Mouse (Mus musculus): ENCODE data around the gene Gal3st4. TPM values are rescaled to one million over a fixed set of nuclear protein-coding genes. Genes with fewer than 3 reads are reported as not detected.

Gene Gal3st4
- total RNA-seq, 2 experiments from 2014 or later = 0.36 to 0.47 TPM

- DNase-seq = no peak
- intact Hi-C loops (cut with DNase I) = loop anchor here (5.0 kb wide), 1 partner anchor 180 kb away; the partner anchor contains the start of gene Zfp157
Measured at GRCm38 (mm10) chr5:138262582-138263240, 9.9 kb downstream of the Gal3st4 start.

DNA sequence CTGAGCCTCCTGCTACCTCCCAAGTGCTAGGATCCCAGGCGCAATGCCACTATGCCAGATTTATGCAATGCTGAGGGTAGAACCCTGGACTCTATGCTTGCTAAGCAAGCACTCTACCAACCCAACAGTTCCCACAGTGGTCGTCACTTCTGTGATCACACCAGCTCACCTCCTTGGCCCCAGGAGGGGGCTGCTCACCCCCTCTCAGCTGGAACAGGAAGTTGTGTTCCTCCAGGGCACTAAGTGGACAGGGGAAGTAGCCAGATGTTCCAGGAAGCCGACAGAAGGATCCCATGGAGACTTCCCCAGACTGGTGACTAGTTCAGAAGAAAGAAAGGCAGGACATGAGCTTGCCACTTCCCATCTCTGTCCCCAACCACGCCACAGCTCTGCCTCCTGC, 10.6 kb downstream of the Gal3st4 start:
- DNase-seq = no peak
- intact Hi-C loops (cut with DNase I) = loop anchor here (5.0 kb wide), 1 partner anchor 180 kb away; the partner anchor contains the start of gene Zfp157

DNA sequence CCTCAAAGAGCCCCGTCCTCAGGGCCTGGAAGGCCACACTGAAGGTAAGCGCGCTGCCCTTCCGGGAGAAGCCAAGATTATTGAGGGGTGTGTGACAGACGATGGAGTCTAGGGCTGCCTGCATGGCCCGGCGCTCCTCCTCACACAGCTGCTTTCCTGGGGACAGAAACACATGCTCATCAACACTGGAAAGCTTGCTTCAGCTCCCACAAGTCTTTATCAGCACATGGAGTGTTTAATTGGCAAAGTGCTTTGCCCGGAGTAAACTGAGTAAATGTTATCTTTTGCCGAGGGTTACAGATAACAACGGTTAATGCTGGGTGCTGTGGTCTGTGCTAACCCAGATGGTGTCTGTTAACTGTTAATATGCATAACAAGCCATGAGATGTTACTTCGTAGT, 11.8 kb downstream of the Gal3st4 start:
- no peak for DNase-seq
- intact Hi-C loops (cut with DNase I) = loop anchor here (5.0 kb wide), 1 partner anchor 181 kb away; the partner anchor contains the start of gene Zfp157

DNA sequence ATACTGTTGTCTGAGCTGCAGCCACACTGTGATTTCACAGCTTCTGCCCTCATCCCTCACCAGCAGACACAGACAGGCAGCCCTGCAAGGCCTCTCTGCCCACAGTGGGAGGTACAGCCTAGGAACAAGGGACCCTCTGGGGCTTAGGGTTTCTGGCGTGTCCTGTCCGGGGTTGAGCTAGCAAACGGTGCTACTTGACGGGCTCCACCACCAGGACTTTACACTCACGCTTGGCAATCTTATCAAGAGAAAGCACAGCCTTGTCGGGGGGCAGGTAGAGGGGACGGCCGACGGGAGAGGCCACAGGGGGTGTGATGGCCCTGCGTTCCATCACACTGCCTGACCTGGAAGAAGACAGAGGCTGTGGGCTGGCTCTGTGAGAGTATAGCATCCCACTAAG, 12.6 kb downstream of the Gal3st4 start:
- no peak for DNase-seq
- intact Hi-C loops (cut with DNase I) = loop anchor here (5.0 kb wide), 1 partner anchor 182 kb away; the partner anchor contains the start of gene Zfp157

DNA sequence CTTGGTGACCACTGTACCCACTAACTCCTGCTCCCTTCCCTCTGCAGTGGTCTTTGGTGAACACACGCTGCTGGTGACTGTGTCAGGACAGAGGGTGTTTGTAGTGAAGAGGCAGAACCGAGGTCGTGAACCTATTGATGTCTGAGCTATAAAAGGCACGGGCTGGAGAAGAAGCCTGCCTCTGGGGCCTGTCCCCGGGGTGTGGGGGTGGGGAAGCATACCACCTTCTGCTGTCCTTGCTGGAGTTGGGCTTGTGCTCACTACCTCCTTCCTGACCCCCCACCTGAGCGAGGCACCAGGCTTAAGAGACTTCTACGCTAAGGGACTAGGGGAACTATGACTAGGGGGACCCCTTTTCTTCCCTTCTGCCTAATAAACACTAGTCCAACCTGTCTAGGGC, 13.6 kb downstream of the Gal3st4 start:
- no peak for DNase-seq
- intact Hi-C loops (cut with DNase I) = no loop called here

DNA sequence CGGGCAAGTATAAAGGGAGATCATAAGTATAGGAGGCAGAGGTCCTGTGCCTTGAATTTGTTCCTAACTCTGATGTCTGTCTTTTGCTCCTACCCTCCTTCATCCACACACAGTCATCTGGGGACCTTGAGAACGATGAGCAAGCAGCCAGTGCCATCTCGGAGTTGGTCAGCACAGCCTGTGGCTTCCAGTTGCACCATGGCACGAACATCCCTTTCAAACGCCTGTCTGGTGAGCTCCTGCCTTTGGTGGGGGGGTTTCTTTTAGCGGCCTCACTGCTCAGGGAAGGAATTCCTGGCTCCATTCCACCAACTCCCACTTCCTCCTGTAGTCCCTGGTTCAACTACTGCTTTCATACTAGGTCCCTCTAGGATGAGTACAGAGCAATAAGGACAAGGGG, 14.1 kb downstream of the Gal3st4 start:
- intact Hi-C loops (cut with DNase I) = no loop called here
- no peak for DNase-seq

DNA sequence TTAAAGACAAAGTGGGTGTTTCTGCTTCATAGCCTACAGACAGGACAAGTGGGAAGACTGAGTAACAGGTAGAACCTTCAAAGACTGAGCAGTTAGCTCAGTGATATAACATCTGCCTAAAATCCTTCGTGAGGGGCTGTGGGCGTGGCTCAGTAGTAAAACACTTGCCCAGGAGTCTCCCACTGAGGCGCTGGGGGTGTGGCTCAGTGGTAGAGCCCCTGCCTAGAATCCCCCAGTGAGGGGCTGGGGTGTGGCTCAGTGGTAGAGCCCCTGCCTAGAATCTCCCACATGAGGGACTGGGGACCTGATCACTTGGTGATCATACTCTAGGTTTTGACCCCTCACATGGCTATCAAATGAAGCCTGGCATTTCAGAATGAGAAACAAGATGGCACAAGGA, 14.6 kb downstream of the Gal3st4 start:
- intact Hi-C loops (cut with DNase I) = no loop called here

GRCm38 (mm10) chr5:138257585-138257978, 15.1 kb downstream of the Gal3st4 start:
- intact Hi-C loops (cut with DNase I) = no loop called here
- no peak for DNase-seq

More for the DNA sequence above, 14.6 kb downstream of the Gal3st4 start:
- DNase-seq = no peak

DNA sequence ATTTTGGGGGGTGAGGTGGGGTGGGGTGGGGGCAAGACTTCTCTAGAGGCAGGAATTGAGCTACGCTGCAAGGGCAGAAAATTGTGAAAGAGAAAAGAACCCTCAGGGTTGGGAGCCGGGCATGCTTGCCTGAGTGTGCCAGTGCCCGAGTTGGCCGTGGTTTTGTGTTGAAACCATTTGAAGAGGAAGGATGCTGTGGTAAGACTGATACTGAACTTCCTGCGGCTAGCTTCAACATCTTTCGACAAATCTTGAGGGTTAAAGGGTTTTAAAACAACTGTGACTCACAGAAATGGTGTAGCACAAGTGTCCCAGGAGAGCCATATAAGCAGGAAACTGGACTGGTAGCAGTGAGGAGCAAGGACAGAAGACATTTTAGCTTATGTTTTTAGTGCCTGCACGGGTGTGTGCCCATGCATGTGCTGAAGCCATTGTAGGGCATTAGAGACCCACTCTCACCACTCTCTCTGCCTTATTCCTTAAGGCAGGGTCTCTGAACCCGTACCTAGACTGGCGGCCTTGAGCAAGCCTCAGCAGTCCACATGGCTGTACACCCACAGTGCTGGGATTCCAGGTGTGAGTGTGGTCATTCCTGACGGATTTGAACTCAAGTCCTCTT, 15.6 kb downstream of the Gal3st4 start:
- no peak for DNase-seq
- intact Hi-C loops (cut with DNase I) = no loop called here

DNA sequence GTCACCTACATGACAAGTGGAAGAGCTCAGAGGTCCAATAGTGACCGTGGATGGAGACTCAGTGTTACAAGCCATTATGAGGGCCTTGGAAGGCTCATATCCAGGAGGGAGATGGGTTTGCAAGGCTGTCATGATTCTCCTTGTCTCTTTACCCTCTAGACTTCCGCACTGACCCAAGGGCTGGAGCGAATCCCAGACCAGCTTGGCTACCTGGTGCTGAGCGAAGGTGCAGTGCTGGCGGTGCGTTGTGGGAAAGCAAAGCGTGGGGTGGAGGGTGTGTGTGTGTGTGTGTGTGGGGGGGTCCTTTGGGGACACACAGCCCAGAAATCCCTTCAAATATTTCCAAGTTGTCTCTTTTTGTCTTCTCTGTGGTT, 16.6 kb downstream of the Gal3st4 start:
- intact Hi-C loops (cut with DNase I) = no loop called here

GRCm38 (mm10) chr5:138255353-138256093, 17.1 kb downstream of the Gal3st4 start, which contains the start of gene Lamtor4:
Lamtor4 (plus strand) TSS chr5:138255482.
- peak; percentile 96 to 97 for DNase-seq
- intact Hi-C loops (cut with DNase I) = no loop called here

More for the DNA sequence above, 16.6 kb downstream of the Gal3st4 start:
- DNase-seq = no peak

- no peak for DNase-seq
- intact Hi-C loops (cut with DNase I) = loop anchor here (1.0 kb wide), 1 partner anchor 52 kb away; no protein-coding TSS in a partner anchor
Measured at GRCm38 (mm10) chr5:138253061-138253460, 19.6 kb downstream of the Gal3st4 start.

- intact Hi-C loops (cut with DNase I) = no loop called here
- DNase-seq = no peak
Measured at GRCm38 (mm10) chr5:138251144-138251543, 21.5 kb downstream of the Gal3st4 start.

GRCm38 (mm10) chr5:138241511-138241910, 31.1 kb downstream of the Gal3st4 start:
- intact Hi-C loops (cut with DNase I) = no loop called here
- DNase-seq = no peak

DNA sequence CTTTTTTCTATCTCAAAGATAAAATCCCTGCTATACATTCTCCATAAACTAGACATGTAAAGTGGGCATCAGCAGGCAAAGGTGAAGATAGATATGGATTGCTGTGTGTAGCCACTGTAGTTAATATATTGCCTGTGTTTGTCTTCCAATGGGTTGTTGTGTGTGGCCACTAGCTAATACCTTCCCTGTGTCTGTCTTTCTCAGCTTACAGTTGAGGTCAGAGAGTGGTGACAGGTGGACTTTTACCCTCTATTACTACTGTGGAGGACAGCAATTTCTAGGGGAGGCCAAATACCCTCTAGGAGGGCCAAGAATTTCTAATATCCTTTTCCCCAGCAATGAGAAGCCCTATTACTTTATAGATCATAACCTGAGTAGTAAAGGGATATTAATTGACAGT, 38.4 kb downstream of the Gal3st4 start:
- DNase-seq = no peak
- intact Hi-C loops (cut with DNase I) = no loop called here

DNA sequence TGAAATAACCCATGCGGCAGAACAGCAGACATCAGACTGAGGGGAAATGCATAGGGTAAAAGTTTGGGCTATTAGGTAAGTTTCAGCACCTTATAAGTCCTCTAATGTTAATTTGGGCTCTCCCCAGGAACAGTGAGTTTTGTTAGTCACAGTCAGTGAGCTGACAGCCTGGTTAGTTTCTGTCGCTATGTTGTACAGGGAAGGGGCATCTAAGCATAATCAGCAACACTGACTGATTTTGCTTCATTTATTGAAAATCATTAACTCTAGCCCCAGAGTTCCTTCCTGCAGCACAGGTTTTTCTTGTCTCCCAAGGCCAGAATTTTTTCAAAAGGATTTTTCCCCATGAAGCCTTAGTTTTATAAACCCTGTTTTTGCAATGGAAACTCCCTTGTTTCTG, 38.9 kb downstream of the Gal3st4 start:
- no peak for DNase-seq
- intact Hi-C loops (cut with DNase I) = no loop called here

DNA sequence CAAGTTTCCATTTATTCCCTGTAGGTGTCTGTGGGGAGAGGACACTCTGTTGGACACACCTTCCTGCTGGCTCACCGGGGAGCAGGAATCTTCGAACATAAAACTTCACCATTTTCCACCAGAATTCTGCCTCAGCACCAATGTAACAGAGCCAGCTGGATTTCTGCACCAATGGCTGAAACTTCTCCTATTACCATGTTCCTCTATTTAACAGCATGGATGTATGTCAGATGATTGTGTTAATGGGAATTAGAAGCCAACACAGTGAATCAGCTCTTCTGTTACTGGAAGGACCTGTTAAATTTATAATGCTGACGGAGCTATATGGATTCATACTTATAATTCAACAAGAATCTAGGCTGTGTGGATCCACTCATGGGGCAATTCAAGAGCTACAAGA, 43.1 kb downstream of the Gal3st4 start:
- DNase-seq = no peak
- intact Hi-C loops (cut with DNase I) = no loop called here

GRCm38 (mm10) chr5:138228026-138228425, 44.6 kb downstream of the Gal3st4 start:
- peak in 1 of 2 experiments; percentile 50 for DNase-seq
- intact Hi-C loops (cut with DNase I) = no loop called here

DNA sequence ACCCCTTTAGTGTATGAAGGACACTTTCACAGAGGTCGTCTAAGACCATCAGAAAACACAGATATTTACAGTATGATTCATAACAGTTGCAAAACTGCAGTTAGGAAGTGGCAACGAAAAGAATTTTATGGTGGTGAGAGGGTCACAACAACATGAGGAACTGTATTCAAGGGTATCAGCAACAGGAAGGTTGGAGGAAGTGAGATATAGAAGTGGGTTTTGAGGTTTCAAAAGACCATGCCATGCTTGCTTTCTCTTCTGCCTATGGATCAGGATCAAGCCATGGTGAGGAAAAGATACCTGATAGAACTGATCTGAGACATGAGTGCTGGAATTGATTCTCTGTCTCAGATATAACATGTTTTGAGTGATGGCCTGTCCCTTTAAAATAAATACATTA, 45.3 kb downstream of the Gal3st4 start:
- intact Hi-C loops (cut with DNase I) = no loop called here
- DNase-seq = no peak

- intact Hi-C loops (cut with DNase I) = no loop called here
Measured at GRCm38 (mm10) chr5:138226491-138226890, 46.1 kb downstream of the Gal3st4 start.

GRCm38 (mm10) chr5:138225700-138226099, 46.9 kb downstream of the Gal3st4 start, which contains the start of gene Nxpe5:
Nxpe5 (plus strand) TSS chr5:138225898.
- no peak for DNase-seq
- intact Hi-C loops (cut with DNase I) = no loop called here

More at GRCm38 (mm10) chr5:138226491-138226890, 46.1 kb downstream of the Gal3st4 start:
- no peak for DNase-seq

Measured in heart, postnatal 10 days (tissue).